ENCODE assay signal across 8 mouse cellular contexts in the genomic region with DNA sequence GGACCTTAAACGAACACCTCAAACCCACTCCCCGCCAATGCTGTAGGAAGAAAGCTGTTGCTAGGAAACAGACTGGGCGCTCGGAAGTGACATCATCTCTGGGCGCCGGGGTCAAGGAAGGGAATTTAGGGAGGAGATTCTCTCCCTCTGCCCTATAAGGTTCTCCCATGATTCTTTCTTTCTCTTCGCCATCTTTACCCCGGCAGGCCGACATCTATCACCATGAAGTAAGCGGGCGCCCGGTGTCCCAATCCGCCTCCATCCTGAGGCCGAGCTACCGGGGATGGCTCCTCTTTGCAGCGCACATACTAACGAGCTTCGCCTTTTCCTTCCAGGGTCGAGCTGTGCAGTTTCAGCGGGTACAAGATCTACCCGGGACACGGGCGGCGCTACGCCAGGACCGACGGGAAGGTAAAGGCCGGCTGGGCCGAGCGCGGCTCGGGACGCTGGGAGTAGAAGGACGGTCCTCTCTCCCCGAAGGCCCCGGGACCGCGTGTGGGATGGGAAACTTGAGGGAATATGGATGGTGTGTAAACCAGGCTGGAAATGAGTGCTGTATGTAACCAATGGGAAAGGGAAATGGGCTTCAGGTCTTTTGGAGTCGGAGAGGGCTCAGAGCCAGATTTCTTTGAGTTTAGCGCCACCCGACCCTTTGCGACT. TPM values are rescaled to one million over a fixed set of nuclear protein-coding genes. Genes with fewer than 3 reads are reported as not detected.
A peak's percentile ranks its signal among the peaks of the same experiment; 100 is the strongest.
DNase-seq lines count a peak whose midpoint lies in the region; ATAC-seq and TF ChIP-seq lines count a peak whose summit lies in the region.

Rpl24 (plus strand) TSS at position 64 of the 660 bp plus-strand sequence.

- intact Hi-C loops in gastrocnemius, adult 2 months (cut with DNase I) = no loop called here
- intact Hi-C loops in left cerebral cortex, adult 2 months (cut with DNase I) = loop anchor here (2.0 kb wide), 1 partner anchor 32 kb away; the partner anchor contains the start of gene Cep97

- ATAC-seq in hindbrain, postnatal 0 days = peak; percentile 97
- peak; percentile 95 for ATAC-seq in megakaryocyte, adult 5-6 weeks (ENCODE audit: poor library complexity, severe bottlenecking)

- peak within 1 kb of the TSS; percentile 74 for H3K4me2 ChIP-seq in hindbrain, postnatal 0 days (ENCODE audit: low read depth, low read length)

- peak within 1 kb of the TSS; percentile 83 for H3K4me3 ChIP-seq in gastrocnemius, adult 2 months
- peak within 1 kb of the TSS; percentile 78 for H3K4me3 ChIP-seq in hindbrain, postnatal 0 days (ENCODE audit: low read length)
- H3K4me3 ChIP-seq in left cerebral cortex, adult 2 months = peak within 1 kb of the TSS; percentile 90

- peaks cover 4% of the 10 kb centered on the region for H3K4me1 ChIP-seq in hindbrain, postnatal 0 days (ENCODE audit: insufficient read depth, low read length)

- TF ChIP-seq CTCF in gastrocnemius, adult 2 months (IDR thresholded peaks at IDR 0.05) = no peak
- no peak for TF ChIP-seq CTCF in hindbrain, postnatal 0 days (IDR thresholded peaks at IDR 0.05; ENCODE audit: low read depth)
- TF ChIP-seq CTCF in left cerebral cortex, adult 2 months (IDR thresholded peaks at IDR 0.05) = no peak

- DNase-seq in WW6 (ENCODE audit: low read depth, low spot score) = peak; percentile 78
- DNase-seq in cerebellum, postnatal 4 days (ENCODE audit: low spot score in 2 of 2) = peak; percentile 96 to 98
- DNase-seq in gastrocnemius, adult 2 months = peak; percentile 95
- peak; percentile 97 for DNase-seq in hindbrain, postnatal 0 days (ENCODE audit: low spot score)
- DNase-seq in left cerebral cortex, adult 2 months (ENCODE audit: extremely low spot score in 1 of 2, low spot score in 2 of 2) = peak; percentile 96 to 98
- peak; percentile 98 to 99 for DNase-seq in right cerebral cortex, adult 2 months (ENCODE audit: low spot score in 2 of 2)
- peak; percentile 95 for DNase-seq in urinary bladder, postnatal 14 days (ENCODE audit: low spot score)

- no peaks in the 10 kb centered on the region for H3K27me3 ChIP-seq in hindbrain, postnatal 0 days (ENCODE audit: insufficient read depth, low read length)

- H3K36me3 ChIP-seq in hindbrain, postnatal 0 days (ENCODE audit: insufficient read depth, low read length) = peaks cover 15% of the 10 kb centered on the region

- H3K9me3 ChIP-seq in hindbrain, postnatal 0 days (ENCODE audit: low read length) = no peaks in the 10 kb centered on the region

- WGBS in hindbrain, postnatal 0 days = under 1% methylated on average over 42 of the region's 42 CpGs

- H3K9ac ChIP-seq in hindbrain, postnatal 0 days (replicated peaks; ENCODE audit: low read length) = peak within 1 kb of the TSS; percentile 89

- peak within 1 kb of the TSS; percentile 91 for H3K27ac ChIP-seq in gastrocnemius, adult 2 months
- H3K27ac ChIP-seq in hindbrain, postnatal 0 days = peak within 1 kb of the TSS; percentile 88
- peak within 1 kb of the TSS; percentile 91 for H3K27ac ChIP-seq in left cerebral cortex, adult 2 months

RNA-seq across cellular contexts. Expression of gene Rpl24, which starts in this region (rescaled TPM):
- total RNA-seq in gastrocnemius, adult 2 months (2021) = 100 to 1,000 TPM; 585 to 675 TPM
- total RNA-seq in hindbrain, postnatal 0 days (2014; rRNA removed) = 160 and 172 TPM in 2 replicates
- polyA plus RNA-seq in hindbrain, postnatal 0 days (2015; fragmentation: Nextera tagmentation; extraction: Ambion mirVana) = 525 and 561 TPM in 2 replicates
- total RNA-seq in left cerebral cortex, adult 2 months (2021) = 100 to 1,000 TPM; 376 to 411 TPM
- 891 and 940 TPM in 2 replicates for total RNA-seq in megakaryocyte, adult 5-6 weeks (2015)
- 1,387 and 1,407 TPM in 2 replicates for total RNA-seq in megakaryocyte, adult 5-6 weeks (2017)

Comparison
In these comparisons a context has a peak if more than half of its experiments do, and no peak if none do; other contexts are left out.
1. Peak in every context shown above with its lines: DNase-seq, ATAC-seq, H3K4me3 ChIP-seq and H3K27ac ChIP-seq.